Mouse (Mus musculus): ENCODE results near the gene Mrpl4.

DNA sequence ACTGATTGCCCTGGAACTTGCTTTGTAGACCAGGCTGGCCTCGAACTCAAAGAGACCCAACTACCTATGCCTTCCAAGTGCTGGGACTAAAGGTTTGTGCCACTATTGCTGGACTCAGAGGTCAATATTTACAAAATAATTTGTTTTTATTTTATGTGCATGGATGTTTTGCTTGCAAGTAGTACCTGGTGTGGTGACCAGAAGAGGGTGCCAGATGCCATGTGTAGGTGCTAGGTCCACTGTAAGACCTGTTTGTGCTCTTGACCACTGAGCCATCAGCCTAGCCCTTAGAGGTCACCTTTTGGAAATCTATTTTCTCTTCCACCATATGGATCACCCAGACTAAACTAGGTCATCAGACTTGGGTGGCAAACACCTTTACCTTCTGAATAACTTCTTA is 20.2 kb downstream of the Mrpl4 start:
- no peak for TF ChIP-seq POLR2A (IDR thresholded peaks at IDR 0.05; ENCODE audit: borderline replicate concordance, insufficient read depth, low read length)
- TF ChIP-seq CTCF (IDR thresholded peaks at IDR 0.05; ENCODE audit: borderline replicate concordance, insufficient read depth, low read depth, low read length): no peak

All from cerebellum, adult 2 months (tissue).